Mouse (Mus musculus) ovary, postnatal 36 days (tissue): ENCODE results near the gene Speer4d.
"Not testable (repeated sequence)": the region's sequence is repeated elsewhere in the genome, so short reads cannot be mapped to it uniquely, and the experiment has no call there.

Source experiments
- DNase-seq: peaks from one replicate; pipeline ENCODE4 v3.0.0; 2022; ENCODE audit warnings: low spot score, mixed read lengths

Gene Speer4d

DNA sequence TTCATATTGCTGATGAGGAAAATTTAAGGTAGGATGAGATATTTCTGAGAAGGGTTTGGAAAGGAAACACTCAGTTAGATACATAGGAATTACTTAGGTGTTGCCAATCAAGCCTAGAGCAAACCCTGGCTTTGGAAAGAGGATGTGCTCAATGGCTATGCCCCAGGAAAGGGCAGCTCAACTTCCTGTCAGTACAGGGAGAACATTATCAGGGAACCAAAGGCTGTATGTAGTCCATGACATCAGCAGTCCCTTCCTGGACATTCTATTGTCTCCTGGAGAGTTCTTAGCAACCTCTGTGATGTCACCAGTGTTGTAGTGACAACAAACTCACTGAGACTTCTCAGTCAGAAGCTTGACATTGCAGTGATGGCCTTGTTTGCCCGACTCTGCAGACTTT lies at the start of gene Speer4d:
Speer4d (plus strand) TSS at position 301 of the 400 bp plus-strand sequence.
- not testable (repeated sequence) for DNase-seq

- not testable (repeated sequence) for DNase-seq
These were observed 45.1 kb upstream of the Speer4d start for GRCm38 (mm10) chr5:15573735-15574134.

DNA sequence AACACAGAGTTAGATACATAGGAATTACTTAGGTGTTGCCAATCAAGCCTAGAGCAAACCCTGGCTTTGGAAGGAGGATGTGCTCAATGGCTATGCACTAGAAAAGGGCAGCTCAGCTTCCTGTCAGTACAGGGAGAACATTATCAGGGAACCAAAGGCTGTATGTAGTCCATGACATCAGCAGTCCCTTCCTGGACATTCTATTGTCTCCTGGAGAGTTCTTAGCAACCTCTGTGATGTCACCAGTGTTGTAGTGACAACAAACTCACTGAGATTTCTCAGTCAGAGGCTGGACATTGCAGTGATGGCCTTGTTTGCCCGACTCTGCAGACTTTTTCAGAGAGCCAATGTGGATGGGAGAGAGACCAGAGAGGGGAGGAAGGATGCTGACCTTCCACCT lies 41.8 kb upstream of the Speer4d start, which contains the start of gene Gm21083:
Gm21083 (plus strand) TSS at position 301 of the 400 bp plus-strand sequence.
- DNase-seq = not testable (repeated sequence)

DNA sequence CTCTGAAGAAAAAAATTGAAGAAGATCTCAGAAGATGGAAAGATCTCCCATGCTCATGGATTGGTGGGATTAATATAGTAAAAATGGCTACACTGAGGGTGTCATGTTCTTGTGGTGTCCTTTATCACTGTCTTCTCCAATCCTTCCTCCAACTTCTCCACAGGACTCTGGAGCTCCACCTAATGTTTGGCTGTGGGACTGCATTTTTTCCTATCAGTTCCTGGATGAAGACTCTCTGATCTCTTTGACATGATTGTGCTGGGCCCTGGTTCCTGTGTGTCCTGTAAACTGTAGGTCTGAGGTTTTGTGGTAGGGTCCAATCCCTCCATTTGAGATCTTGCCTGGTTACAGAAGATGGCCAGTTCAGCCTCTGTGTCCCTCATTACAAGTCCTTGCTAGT lies 32.5 kb upstream of the Speer4d start:
- not testable (repeated sequence) for DNase-seq

DNA sequence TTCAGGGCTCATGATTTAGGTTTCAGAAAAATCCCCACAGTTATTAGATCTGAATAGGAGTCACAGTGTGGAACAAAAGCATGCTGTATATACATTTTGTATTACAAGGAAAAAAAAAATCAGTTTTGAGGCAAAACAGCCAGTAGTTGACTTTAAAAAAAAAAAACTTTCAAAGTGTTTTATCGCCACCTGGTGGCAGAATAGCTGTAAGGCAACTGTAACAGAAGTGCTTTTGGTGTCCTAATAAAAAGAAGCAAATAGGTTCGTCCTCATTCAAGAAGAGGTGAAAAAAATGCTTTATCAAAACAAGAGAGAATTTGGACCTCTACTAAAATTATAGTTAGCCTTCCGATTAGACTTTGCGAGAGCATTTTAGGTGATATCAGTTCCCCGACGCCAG lies 30.6 kb upstream of the Speer4d start:
- not testable (repeated sequence) for DNase-seq

DNA sequence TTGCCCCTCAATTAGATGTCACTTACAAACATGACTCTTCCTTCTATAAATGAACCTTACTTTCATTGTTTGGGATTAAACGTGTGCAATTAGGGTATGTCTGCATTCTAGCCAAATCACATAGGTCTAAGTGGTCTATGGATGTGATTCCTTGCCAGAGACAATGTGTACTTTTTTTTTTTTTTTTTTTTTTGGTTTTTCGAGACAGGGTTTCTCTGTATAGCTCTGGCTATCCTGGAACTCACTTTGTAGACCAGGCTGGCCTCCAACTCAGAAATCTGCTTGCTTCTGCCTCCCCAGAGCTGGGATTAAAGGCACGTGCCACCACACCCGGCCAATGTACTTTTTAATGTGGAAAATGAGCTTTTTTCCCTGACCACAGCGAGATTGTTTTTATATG lies 28.2 kb upstream of the Speer4d start:
- DNase-seq = not testable (repeated sequence)

GRCm38 (mm10) chr5:15591577-15591976 lies 27.3 kb upstream of the Speer4d start:
- DNase-seq = not testable (repeated sequence)

DNA sequence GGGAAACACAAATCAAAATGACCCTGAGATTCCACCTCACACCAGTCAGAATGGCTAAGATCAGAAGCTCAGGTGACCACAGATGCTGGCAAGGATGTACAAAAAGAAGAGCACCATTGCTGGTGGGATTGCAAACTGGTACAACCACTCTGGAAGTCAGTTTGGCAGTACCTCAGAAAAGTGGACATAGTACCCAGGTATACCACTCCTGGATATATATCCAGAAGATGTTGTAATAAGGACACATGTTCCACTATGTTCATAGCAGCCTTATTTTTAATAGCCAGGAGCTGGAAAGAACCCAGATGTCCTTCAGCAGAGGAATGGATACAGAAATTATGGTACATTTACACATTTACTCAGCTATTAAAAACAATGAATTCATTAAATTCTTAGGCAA lies 20.0 kb upstream of the Speer4d start:
- not testable (repeated sequence) for DNase-seq

- DNase-seq = not testable (repeated sequence)
These were observed 18.5 kb upstream of the Speer4d start for GRCm38 (mm10) chr5:15600342-15600741.

DNA sequence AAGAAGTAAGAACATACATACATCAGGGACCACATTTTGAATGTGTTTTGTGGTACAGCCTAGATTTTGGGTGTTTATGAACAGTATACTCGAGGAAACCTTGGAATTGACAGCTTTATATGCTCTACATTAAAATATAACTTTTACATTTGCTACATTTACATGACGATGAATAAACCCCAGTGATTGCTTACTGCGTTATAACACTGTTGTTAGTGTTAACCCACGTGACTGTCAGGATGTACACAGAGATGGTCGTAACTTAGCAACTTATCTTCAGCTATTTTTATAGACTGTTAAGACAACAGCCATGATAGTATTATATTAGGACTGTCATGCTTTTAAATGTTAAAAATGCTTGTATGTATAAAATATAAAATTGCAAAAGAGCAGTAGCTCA lies 17.4 kb upstream of the Speer4d start:
- not testable (repeated sequence) for DNase-seq

DNA sequence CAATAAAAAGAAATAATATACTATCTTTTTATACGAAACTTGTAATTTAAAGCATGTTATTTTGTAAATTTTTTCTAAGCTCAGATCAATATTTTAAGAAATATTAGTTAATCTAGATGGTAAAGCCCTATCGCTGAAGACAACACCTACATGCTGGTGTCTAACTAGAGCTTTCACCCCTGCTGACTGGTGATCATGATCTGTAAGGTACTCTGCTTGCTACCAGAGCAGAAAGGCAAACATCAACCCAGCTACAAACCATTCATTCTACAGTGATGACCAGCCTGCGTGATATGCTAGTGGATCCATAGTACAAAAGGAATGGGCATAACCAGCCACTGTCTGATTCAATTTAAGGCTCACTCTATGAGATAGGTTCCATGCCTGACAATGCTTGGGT lies 16.9 kb upstream of the Speer4d start:
- DNase-seq = not testable (repeated sequence)

DNA sequence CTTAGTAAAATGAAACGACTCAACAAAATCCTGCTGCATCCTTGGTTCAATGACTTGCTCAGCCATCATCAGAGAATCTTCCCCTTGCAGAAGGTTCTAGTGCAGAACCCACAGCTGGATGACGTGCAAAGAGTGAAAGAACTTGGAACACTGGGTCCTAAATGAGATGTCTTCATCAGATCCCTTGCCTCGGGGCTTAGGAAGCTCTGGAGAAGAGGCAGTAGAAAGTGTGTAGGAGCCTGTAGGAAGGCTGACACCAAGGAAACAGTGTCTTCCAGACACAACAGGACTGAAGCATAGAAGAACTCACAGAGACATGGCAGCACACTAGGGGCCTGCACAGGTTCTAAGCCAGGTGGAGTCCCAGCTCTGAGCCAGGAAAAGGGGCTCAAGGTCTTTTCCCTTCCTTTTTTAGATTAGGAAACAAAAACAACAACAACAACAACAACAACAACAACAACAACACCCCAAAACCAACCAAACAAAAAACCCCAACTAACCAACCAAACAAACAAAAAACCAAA lies 16.4 kb upstream of the Speer4d start:
- DNase-seq = not testable (repeated sequence)

GRCm38 (mm10) chr5:15603008-15603407 lies 15.9 kb upstream of the Speer4d start:
- not testable (repeated sequence) for DNase-seq

DNA sequence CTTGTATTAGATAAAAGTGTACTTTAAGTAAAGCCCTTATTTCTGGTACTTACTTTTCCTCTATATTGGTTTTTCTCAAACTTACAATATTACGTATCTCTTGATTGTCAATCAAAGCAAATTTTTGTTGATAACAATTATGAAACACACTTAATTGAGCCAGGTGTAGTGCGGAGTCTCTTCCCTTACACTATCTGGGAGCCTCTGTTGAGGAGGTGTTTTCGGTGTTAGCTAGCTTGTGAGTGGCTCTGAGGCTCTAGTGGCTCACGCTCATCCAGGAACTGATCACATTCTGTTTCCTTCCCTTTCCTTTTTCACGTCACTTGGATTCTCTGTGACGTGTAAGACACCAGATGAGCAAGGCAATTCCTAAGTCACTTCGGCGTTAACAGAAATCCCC lies 15.3 kb upstream of the Speer4d start:
- not testable (repeated sequence) for DNase-seq

GRCm38 (mm10) chr5:15606677-15607076 lies 12.2 kb upstream of the Speer4d start:
- peak; percentile 9 for DNase-seq

DNA sequence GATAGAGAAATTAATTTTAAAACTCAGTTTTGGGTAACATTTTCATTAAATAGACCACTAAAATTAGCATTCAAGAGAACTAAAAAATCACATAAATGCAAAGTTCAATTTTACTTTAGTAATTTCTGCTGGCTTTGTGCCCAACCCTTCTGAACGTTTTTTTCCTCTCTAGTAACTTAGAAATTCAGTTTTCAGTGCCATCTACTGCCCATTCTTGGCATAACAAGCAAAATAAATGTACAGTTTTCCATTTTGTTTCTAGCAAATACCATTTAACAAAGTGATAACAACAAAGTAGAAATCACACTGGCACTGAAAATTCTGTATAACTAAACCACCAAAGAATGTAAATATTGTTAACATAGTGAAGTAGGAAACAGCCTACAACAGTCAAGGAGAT lies 8.2 kb upstream of the Speer4d start:
- not testable (repeated sequence) for DNase-seq

- DNase-seq = not testable (repeated sequence)
These were observed 2.7 kb upstream of the Speer4d start for GRCm38 (mm10) chr5:15616195-15616594.

DNA sequence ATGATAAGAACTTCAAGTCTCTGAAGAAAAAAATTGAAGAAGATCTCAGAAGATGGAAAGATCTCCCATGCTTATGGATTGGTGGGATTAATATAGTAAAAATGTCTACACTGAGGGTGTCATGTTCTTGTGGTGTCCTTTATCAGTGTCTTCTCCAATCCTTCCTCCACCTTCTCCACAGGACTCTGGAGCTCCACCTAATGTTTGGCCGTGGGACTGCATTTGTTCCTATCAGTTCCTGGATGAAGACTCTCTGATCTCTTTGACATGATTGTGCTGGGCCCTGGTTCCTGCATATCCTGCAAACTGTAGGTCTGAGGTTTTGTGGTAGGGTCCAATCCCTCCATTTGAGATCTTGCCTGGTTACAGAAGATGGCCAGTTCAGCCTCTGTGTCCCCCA lies 9.3 kb downstream of the Speer4d start:
- peak; percentile 7 for DNase-seq

DNA sequence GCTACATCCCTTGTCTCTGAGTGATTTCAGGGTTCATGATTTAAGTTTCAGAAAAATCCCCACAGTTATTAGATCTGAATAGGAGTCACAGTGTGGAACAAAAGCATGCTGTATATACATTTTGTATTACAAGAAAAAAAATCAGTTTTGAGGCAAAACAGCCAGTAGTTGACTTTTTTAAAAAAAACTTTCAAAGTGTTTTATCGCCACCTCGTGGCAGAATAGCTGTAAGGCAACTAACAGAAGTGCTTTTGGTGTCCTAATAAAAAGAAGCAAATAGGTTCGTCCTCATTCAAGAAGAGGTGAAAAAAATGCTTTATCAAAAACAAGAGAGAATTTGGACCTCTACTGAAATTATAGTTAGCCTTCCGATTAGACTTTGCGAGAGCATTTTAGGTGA lies 11.2 kb downstream of the Speer4d start:
- DNase-seq = not testable (repeated sequence)

DNA sequence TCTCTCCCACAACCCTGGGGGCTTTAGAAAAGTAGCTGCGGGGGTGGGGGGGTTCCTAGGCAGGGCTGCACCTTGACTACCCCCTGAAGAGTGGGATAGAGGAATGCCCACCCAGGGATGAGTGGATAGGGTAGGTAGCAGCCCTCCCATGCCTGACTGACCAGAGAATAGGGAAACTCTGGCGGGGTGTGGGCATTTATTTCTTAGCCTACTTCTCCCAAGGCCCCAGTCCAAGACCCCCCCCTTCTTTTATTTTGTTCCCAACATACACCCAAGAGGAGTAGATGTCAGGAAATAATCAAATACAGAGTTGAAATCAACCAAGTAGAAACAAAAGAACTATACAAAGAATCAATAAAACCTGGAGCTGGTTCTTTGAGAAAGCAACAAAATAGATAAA lies 18.8 kb downstream of the Speer4d start:
- DNase-seq = not testable (repeated sequence)

- DNase-seq = not testable (repeated sequence)
These were observed 26.8 kb downstream of the Speer4d start for GRCm38 (mm10) chr5:15645707-15646106.

GRCm38 (mm10) chr5:15652334-15652733 lies 33.5 kb downstream of the Speer4d start:
- not testable (repeated sequence) for DNase-seq

DNA sequence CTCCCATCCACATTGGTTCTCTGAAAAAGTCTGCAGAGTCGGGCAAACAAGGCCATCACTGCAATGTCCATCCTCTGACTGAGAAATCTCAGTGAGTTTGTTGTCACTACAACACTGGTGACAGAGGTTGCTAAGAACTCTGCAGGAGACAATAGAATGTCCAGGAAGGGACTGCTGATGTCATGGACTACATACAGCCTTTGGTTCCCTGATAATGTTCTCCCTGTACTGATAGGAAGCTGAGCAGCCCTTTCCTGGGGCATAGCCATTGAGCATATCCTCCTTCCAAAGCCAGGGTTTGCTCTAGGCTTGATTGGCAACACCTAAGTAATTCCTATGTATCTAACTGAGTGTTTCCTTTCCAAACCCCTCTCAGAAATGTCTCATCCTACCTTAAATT lies 38.1 kb downstream of the Speer4d start, which contains the start of gene 4930572O03Rik:
4930572O03Rik (minus strand) TSS at position 101 of the 400 bp plus-strand sequence.
- not testable (repeated sequence) for DNase-seq

GRCm38 (mm10) chr5:15663847-15664246 lies 45.0 kb downstream of the Speer4d start:
- not testable (repeated sequence) for DNase-seq
